Mouse (Mus musculus): ENCODE measurements at regions not wholly inside any gene's neighbourhood (a gene's known extent, or its start where the extent isn't known, plus 50 kb on each side); places are given as distances from the start of the nearest gene placed in this dataset.
A peak's percentile ranks its signal among the peaks of the same experiment; 100 is the strongest.
"Not testable (repeated sequence)": the region's sequence is repeated elsewhere in the genome, so short reads cannot be mapped to it uniquely, and the experiment has no call there.

- Histone ChIP-seq H3K4me3 (no peak overlapping the region), H3K4me1 (no peaks in the 10 kb centered on the region), H3K27ac (no peak overlapping the region), H3K27me3 (no peaks in the 10 kb centered on the region), H3K9me3 (no peaks in the 10 kb centered on the region), H3K9ac (no peak overlapping the region), H3K4me2 (no peak overlapping the region), H3K36me3 (no peaks in the 10 kb centered on the region)
- 92% methylated on average over 1 of the region's 1 CpGs for WGBS
- no peak for ATAC-seq (ENCODE audit: insufficient number of reproducible peaks, low FRiP score, low TSS enrichment, low read depth)
Observed at GRCm38 (mm10) chr7:73068534-73068933, 306.8 kb upstream of the Rgma start.

- 76% methylated on average over 4 of the region's 4 CpGs for WGBS
Observed at GRCm38 (mm10) chr7:73069352-73069751, 306.0 kb upstream of the Rgma start.

GRCm38 (mm10) chr7:73075391-73075790 is 299.9 kb upstream of the Rgma start:
- not testable (repeated sequence) for H3K4me1 ChIP-seq; H3K27ac ChIP-seq; H3K4me3 ChIP-seq; H3K9ac ChIP-seq; H3K27me3 ChIP-seq; H3K4me2 ChIP-seq; H3K36me3 ChIP-seq; ATAC-seq (ENCODE audit: insufficient number of reproducible peaks, low FRiP score, low TSS enrichment, low read depth); H3K9me3 ChIP-seq
- WGBS, result 95% methylated on average over 7 of the region's 7 CpGs

More at GRCm38 (mm10) chr7:73069352-73069751, 306.0 kb upstream of the Rgma start:
- no peaks in the 10 kb centered on the region for H3K36me3 ChIP-seq
- H3K4me1 ChIP-seq, result no peaks in the 10 kb centered on the region
- no peaks in the 10 kb centered on the region for H3K27me3 ChIP-seq
- H3K27ac ChIP-seq, result no peak overlapping the region
- no peaks in the 10 kb centered on the region for H3K9me3 ChIP-seq
- H3K4me3 ChIP-seq, result no peak overlapping the region
- no peak overlapping the region for H3K9ac ChIP-seq
- ATAC-seq (ENCODE audit: insufficient number of reproducible peaks, low FRiP score, low TSS enrichment, low read depth), result no peak
- no peak overlapping the region for H3K4me2 ChIP-seq

- WGBS, result 73% methylated on average over 10 of the region's 10 CpGs
- H3K27me3 ChIP-seq, result no peaks in the 10 kb centered on the region
- no peak for ATAC-seq (ENCODE audit: insufficient number of reproducible peaks, low FRiP score, low TSS enrichment, low read depth)
- H3K9ac ChIP-seq, result no peak overlapping the region
- no peak overlapping the region for H3K4me3 ChIP-seq
- no peak overlapping the region for H3K4me2 ChIP-seq
- no peak overlapping the region for H3K27ac ChIP-seq
- H3K4me1 ChIP-seq, result no peaks in the 10 kb centered on the region
- H3K9me3 ChIP-seq, result no peaks in the 10 kb centered on the region
- no peaks in the 10 kb centered on the region for H3K36me3 ChIP-seq
Observed at GRCm38 (mm10) chr7:73087496-73088185, 287.7 kb upstream of the Rgma start.

- no peak for ATAC-seq (ENCODE audit: insufficient number of reproducible peaks, low FRiP score, low TSS enrichment, low read depth)
- H3K9me3 ChIP-seq, result no peaks in the 10 kb centered on the region
- no peaks in the 10 kb centered on the region for H3K4me1 ChIP-seq
- no peak overlapping the region for H3K4me2 ChIP-seq
- H3K9ac ChIP-seq, result no peak overlapping the region
- H3K27ac ChIP-seq, result no peak overlapping the region
- H3K27me3 ChIP-seq, result no peaks in the 10 kb centered on the region
- no peak overlapping the region for H3K4me3 ChIP-seq
- WGBS, result 90% methylated on average over 8 of the region's 8 CpGs
- no peaks in the 10 kb centered on the region for H3K36me3 ChIP-seq
Observed at GRCm38 (mm10) chr7:73088321-73088720, 287.0 kb upstream of the Rgma start.

GRCm38 (mm10) chr7:73091758-73092157 is 283.6 kb upstream of the Rgma start:
- H3K27ac ChIP-seq, result no peak overlapping the region
- WGBS, result 81% methylated on average over 3 of the region's 3 CpGs
- H3K36me3 ChIP-seq, result no peaks in the 10 kb centered on the region
- H3K9ac ChIP-seq, result no peak overlapping the region
- no peaks in the 10 kb centered on the region for H3K9me3 ChIP-seq
- H3K4me3 ChIP-seq, result no peak overlapping the region
- no peaks in the 10 kb centered on the region for H3K27me3 ChIP-seq
- no peak overlapping the region for H3K4me2 ChIP-seq
- no peaks in the 10 kb centered on the region for H3K4me1 ChIP-seq
- ATAC-seq (ENCODE audit: insufficient number of reproducible peaks, low FRiP score, low TSS enrichment, low read depth), result no peak

- H3K4me1 ChIP-seq, result no peaks in the 10 kb centered on the region
- no peaks in the 10 kb centered on the region for H3K27me3 ChIP-seq
- no peak overlapping the region for H3K4me3 ChIP-seq
- no peaks in the 10 kb centered on the region for H3K36me3 ChIP-seq
- 57% methylated on average over 3 of the region's 3 CpGs for WGBS
- no peak for ATAC-seq (ENCODE audit: insufficient number of reproducible peaks, low FRiP score, low TSS enrichment, low read depth)
- H3K9me3 ChIP-seq, result no peaks in the 10 kb centered on the region
- H3K4me2 ChIP-seq, result no peak overlapping the region
- no peak overlapping the region for H3K27ac ChIP-seq
- no peak overlapping the region for H3K9ac ChIP-seq
Observed at GRCm38 (mm10) chr7:73094059-73094458, 281.2 kb upstream of the Rgma start.

- 24% methylated on average over 8 of the region's 8 CpGs for WGBS
- no peak for ATAC-seq (ENCODE audit: insufficient number of reproducible peaks, low FRiP score, low TSS enrichment, low read depth)
- peak overlapping the region; percentile 3; the same call in 1 of the 2 replicates for H3K27ac ChIP-seq
Observed at GRCm38 (mm10) chr7:73118871-73119270, 256.4 kb upstream of the Rgma start.

GRCm38 (mm10) chr7:73120276-73120675 is 255.0 kb upstream of the Rgma start:
- ATAC-seq (ENCODE audit: insufficient number of reproducible peaks, low FRiP score, low TSS enrichment, low read depth), result 0 out of 2 replicates have a peak, but pooled peaks have one; percentile 49
- Histone ChIP-seq H3K4me3 (no peak overlapping the region), H3K9me3 (no peaks in the 10 kb centered on the region), H3K4me2 (no peak overlapping the region), H3K9ac (no peak overlapping the region), H3K4me1 (peaks cover 17% of the 10 kb centered on the region), H3K27ac (no peak overlapping the region), H3K27me3 (no peaks in the 10 kb centered on the region), H3K36me3 (no peaks in the 10 kb centered on the region)
- whole genome bisulfite sequencing, result 40% methylated on average over 9 of the region's 9 CpGs

More at GRCm38 (mm10) chr7:73118871-73119270, 256.4 kb upstream of the Rgma start:
- Histone ChIP-seq H3K9ac (no peak overlapping the region), H3K4me2 (no peak overlapping the region), H3K4me3 (no peak overlapping the region), H3K27me3 (no peaks in the 10 kb centered on the region), H3K36me3 (no peaks in the 10 kb centered on the region), H3K4me1 (peaks cover 10% of the 10 kb centered on the region; the same call in 1 of the 2 replicates), H3K9me3 (no peaks in the 10 kb centered on the region)

- WGBS, result 64% methylated on average over 2 of the region's 2 CpGs
- Histone ChIP-seq H3K27me3 (no peaks in the 10 kb centered on the region), H3K9ac (no peak overlapping the region), H3K36me3 (no peaks in the 10 kb centered on the region), H3K4me1 (peaks cover 21% of the 10 kb centered on the region), H3K9me3 (no peaks in the 10 kb centered on the region), H3K27ac (no peak overlapping the region), H3K4me3 (no peak overlapping the region), H3K4me2 (no peak overlapping the region)
- no peak for ATAC-seq (ENCODE audit: insufficient number of reproducible peaks, low FRiP score, low TSS enrichment, low read depth)
Observed at GRCm38 (mm10) chr7:73124976-73125375, 250.3 kb upstream of the Rgma start.

GRCm38 (mm10) chr7:73125864-73126263 is 249.4 kb upstream of the Rgma start:
- H3K36me3 ChIP-seq, result no peaks in the 10 kb centered on the region
- ATAC-seq (ENCODE audit: insufficient number of reproducible peaks, low FRiP score, low TSS enrichment, low read depth), result no peak
- no peak overlapping the region for H3K9ac ChIP-seq
- H3K4me3 ChIP-seq, result no peak overlapping the region
- H3K27me3 ChIP-seq, result no peaks in the 10 kb centered on the region
- 3% methylated on average over 11 of the region's 11 CpGs for WGBS
- peak overlapping the region; percentile 17 for H3K4me2 ChIP-seq
- peaks cover 21% of the 10 kb centered on the region for H3K4me1 ChIP-seq
- H3K27ac ChIP-seq, result no peak overlapping the region
- H3K9me3 ChIP-seq, result no peaks in the 10 kb centered on the region

- 0 out of 2 replicates have a peak, but pooled peaks cover 2% of the 10 kb centered on the region for H3K4me1 ChIP-seq
- no peak overlapping the region for H3K9ac ChIP-seq
- 80% methylated on average over 6 of the region's 6 CpGs for WGBS
- no peak overlapping the region for H3K27ac ChIP-seq
- H3K4me3 ChIP-seq, result no peak overlapping the region
- no peak overlapping the region for H3K4me2 ChIP-seq
- H3K27me3 ChIP-seq, result peaks cover 3% of the 10 kb centered on the region; the same call in 1 of the 2 replicates
- H3K9me3 ChIP-seq, result no peaks in the 10 kb centered on the region
- no peaks in the 10 kb centered on the region for H3K36me3 ChIP-seq
- ATAC-seq (ENCODE audit: insufficient number of reproducible peaks, low FRiP score, low TSS enrichment, low read depth), result no peak
Observed at GRCm38 (mm10) chr7:73135786-73136185, 239.5 kb upstream of the Rgma start.

Data from limb, embryonic 15.5 days (tissue).